In the genomic region with DNA sequence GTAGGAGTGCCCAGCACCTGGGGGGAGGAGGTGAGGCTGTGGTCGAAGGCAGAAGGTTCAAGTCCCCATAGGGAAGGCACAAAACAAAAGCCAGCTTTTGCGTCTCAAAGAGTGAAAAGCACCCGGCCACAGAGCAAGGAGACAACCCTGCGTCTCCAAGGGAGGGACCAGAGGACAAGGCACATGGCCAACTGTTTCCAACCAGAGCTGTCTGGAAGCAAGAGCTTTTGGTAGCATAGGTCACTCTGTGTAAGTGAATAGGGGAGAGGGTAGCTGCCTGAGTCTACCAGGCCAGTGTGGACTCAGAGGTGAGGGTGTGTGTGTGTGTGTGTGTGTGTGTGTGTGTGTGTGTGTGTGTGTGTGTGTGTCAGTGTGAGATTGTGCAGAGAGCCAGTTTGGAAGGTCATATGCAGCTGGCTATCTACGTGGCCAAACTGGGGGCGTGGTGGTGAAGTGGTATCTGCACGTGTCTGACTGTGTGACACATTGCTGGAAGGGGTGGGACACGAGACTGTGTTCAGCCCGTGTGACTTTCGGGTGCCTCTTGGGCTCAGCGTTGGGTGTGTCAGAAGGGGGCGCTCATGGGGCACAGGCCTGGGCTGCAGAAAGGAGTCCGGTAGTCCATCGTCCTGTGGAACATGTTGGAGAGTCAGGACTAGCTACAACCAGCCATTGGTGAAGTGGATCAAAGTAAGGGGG, we compare ENCODE assay signal across 10 mouse cellular contexts. TPM values are rescaled to one million over a fixed set of nuclear protein-coding genes. Genes with fewer than 3 reads are reported as not detected.
DNase-seq lines count a peak whose midpoint lies in the region; ATAC-seq and TF ChIP-seq lines count a peak whose summit lies in the region.
"Had no signal": no experiment of that assay in that cellular context is flagged by ENCODE, and none has a peak within 500 bp of the region (broad histone marks: within the 10 kb centered on the region; RNA-seq: fewer than 3 reads in every experiment).

No protein-coding gene starts in this region.

- no peak overlapping the region for H3K27ac ChIP-seq in midbrain, postnatal 0 days (ENCODE audit: low read depth, low read length)
- H3K27ac ChIP-seq in midbrain, embryonic 10.5 days (replicated peaks) = no peak overlapping the region
- H3K27ac ChIP-seq in brown adipose tissue, adult 24 weeks (replicated peaks; ENCODE audit: low read depth, low read length) = peak overlapping the region; percentile 96
- no peak overlapping the region for H3K27ac ChIP-seq in lung, postnatal 0 days (ENCODE audit: low read length)
- H3K27ac ChIP-seq: hindbrain, embryonic 15.5 days had no signal

- no peak overlapping the region for H3K4me3 ChIP-seq in midbrain, postnatal 0 days (ENCODE audit: low read depth, low read length)
- H3K4me3 ChIP-seq in midbrain, embryonic 10.5 days = no peak overlapping the region
- no peak overlapping the region for H3K4me3 ChIP-seq in brown adipose tissue, adult 24 weeks (ENCODE audit: insufficient read depth, low read depth, low read length)
- no peak overlapping the region for H3K4me3 ChIP-seq in lung, postnatal 0 days (ENCODE audit: low read depth, low read length)
- H3K4me3 ChIP-seq: hindbrain, embryonic 15.5 days had no signal

- 62% methylated on average over 14 of the region's 14 CpGs for WGBS in midbrain, postnatal 0 days
- WGBS in midbrain, embryonic 10.5 days = 67% methylated on average over 14 of the region's 14 CpGs
- 49% methylated on average over 14 of the region's 14 CpGs for WGBS in lung, postnatal 0 days

- H3K27me3 ChIP-seq in midbrain, postnatal 0 days (ENCODE audit: insufficient read depth, low read length) = no peaks in the 10 kb centered on the region
- no peaks in the 10 kb centered on the region; the same call in 1 of the 2 replicates for H3K27me3 ChIP-seq in midbrain, embryonic 10.5 days (ENCODE audit: low read depth, poor library complexity, severe bottlenecking)
- H3K27me3 ChIP-seq in lung, postnatal 0 days (replicated peaks; ENCODE audit: insufficient read depth, low read length) = no peaks in the 10 kb centered on the region
- H3K27me3 ChIP-seq: hindbrain, embryonic 15.5 days had no signal

- no peak for TF ChIP-seq EP300 in lung, postnatal 0 days (IDR thresholded peaks at IDR 0.05)

- H3K9me3 ChIP-seq in midbrain, postnatal 0 days (ENCODE audit: low read length) = no peaks in the 10 kb centered on the region
- no peaks in the 10 kb centered on the region for H3K9me3 ChIP-seq in midbrain, embryonic 10.5 days (replicated peaks)
- H3K9me3 ChIP-seq in lung, postnatal 0 days (ENCODE audit: low read length) = no peaks in the 10 kb centered on the region
- H3K9me3 ChIP-seq: hindbrain, embryonic 15.5 days had no signal

- no peak overlapping the region for H3K9ac ChIP-seq in midbrain, postnatal 0 days (replicated peaks; ENCODE audit: low read length, poor library complexity, severe bottlenecking)
- H3K9ac ChIP-seq in lung, postnatal 0 days (replicated peaks; ENCODE audit: low read depth) = no peak overlapping the region
- H3K9ac ChIP-seq: hindbrain, embryonic 15.5 days had no signal

- no peak for DNase-seq in midbrain, postnatal 0 days (ENCODE audit: low spot score)
- DNase-seq in midbrain, embryonic 10.5 days (ENCODE audit: low spot score) = no peak
- DNase-seq in heart, postnatal 14 days = peak; percentile 70 to 80
- DNase-seq in lung, postnatal 0 days (ENCODE audit: low spot score) = peak; percentile 68
- DNase-seq in layer of hippocampus, postnatal 36 days = no peak
- no peak for DNase-seq in layer of hippocampus, adult 9-10 months (ENCODE audit: low spot score)
- no peak for DNase-seq in Muller cell, postnatal 12 days (ENCODE audit: inconsistent ontology term)

- H3K4me1 ChIP-seq in midbrain, postnatal 0 days (ENCODE audit: insufficient read depth, low read length) = no peaks in the 10 kb centered on the region
- H3K4me1 ChIP-seq in midbrain, embryonic 10.5 days = peaks cover 24% of the 10 kb centered on the region
- H3K4me1 ChIP-seq in brown adipose tissue, adult 24 weeks (ENCODE audit: control insufficient read depth, insufficient read depth, insufficient read length, low read length) = peaks cover 6% of the 10 kb centered on the region
- H3K4me1 ChIP-seq in lung, postnatal 0 days (ENCODE audit: insufficient read depth, low read depth, low read length) = no peaks in the 10 kb centered on the region

- no peaks in the 10 kb centered on the region for H3K36me3 ChIP-seq in midbrain, postnatal 0 days (ENCODE audit: insufficient read depth, low read length)
- no peaks in the 10 kb centered on the region for H3K36me3 ChIP-seq in midbrain, embryonic 10.5 days
- no peaks in the 10 kb centered on the region for H3K36me3 ChIP-seq in lung, postnatal 0 days (ENCODE audit: insufficient read depth, low read length)
- H3K36me3 ChIP-seq: hindbrain, embryonic 15.5 days had no signal

- H3K4me2 ChIP-seq in midbrain, postnatal 0 days (ENCODE audit: low read depth, low read length, poor library complexity, severe bottlenecking) = no peak overlapping the region
- no peak overlapping the region for H3K4me2 ChIP-seq in lung, postnatal 0 days (replicated peaks; ENCODE audit: low read depth, low read length)
- H3K4me2 ChIP-seq: hindbrain, embryonic 15.5 days had no signal

- ATAC-seq in midbrain, postnatal 0 days (ENCODE audit: low FRiP score) = no peak
- peak; percentile 74 for ATAC-seq in lung, postnatal 0 days

- intact Hi-C loops in heart, postnatal 14 days (cut with DNase I) = no loop called here

- TF ChIP-seq CTCF in midbrain, postnatal 0 days (IDR thresholded peaks at IDR 0.05) = 0 out of 2 replicates have a peak, but pooled peaks have one; percentile 9
- peak; percentile 65 for TF ChIP-seq CTCF in lung, postnatal 0 days (IDR thresholded peaks at IDR 0.05)

RNA-seq across cellular contexts. Expression of a gene that starts 47.1 kb away (rescaled TPM):
- total RNA-seq in midbrain, postnatal 0 days (2014; rRNA removed) = not detected in 2 replicates
- polyA plus RNA-seq in midbrain, postnatal 0 days (2015; fragmentation: Nextera tagmentation; extraction: Ambion mirVana) = 0.10 and 0.16 TPM in 2 replicates
- 0.07 TPM in 1 of 2 replicates, not detected in the other for polyA plus RNA-seq in midbrain, embryonic 10.5 days (2016; fragmentation: Nextera tagmentation; extraction: Ambion mirVana)
- polyA plus RNA-seq in brown adipose tissue, adult 24 weeks (2012; ENCODE audit: insufficient read depth, insufficient read length, missing spikeins) = not detected in 2 replicates
- total RNA-seq in heart, postnatal 14 days (2021) = under 1 TPM; 0.07 to 0.14 TPM
- 0.17 and 0.48 TPM in 2 replicates for polyA plus RNA-seq in lung, postnatal 0 days (2015; fragmentation: Nextera tagmentation; extraction: Ambion mirVana)
- under 1 TPM in 1 of 2 experiments, not detected in 1; 0.17 TPM for total RNA-seq in layer of hippocampus, postnatal 36 days (2021)
- polyA plus RNA-seq: neural tube, embryonic 14.5 days had no signal

Comparison
In these comparisons a context has a peak if more than half of its experiments do, and no peak if none do; other contexts are left out.
1. DNase-seq: peak in heart, postnatal 14 days (2 of 2) and lung, postnatal 0 days (single experiment); none in midbrain, postnatal 0 days (single experiment), midbrain, embryonic 10.5 days (single experiment), layer of hippocampus, postnatal 36 days (0 of 2), layer of hippocampus, adult 9-10 months (single experiment) and Muller cell, postnatal 12 days (single experiment).